Mouse (Mus musculus) erythroblast, embryonic 14.5 days (primary cell): ENCODE results near the gene Mocs1.

ENCODE experiments used
- GATA1 ChIP-seq: IDR thresholded peaks from 2 replicates; pipeline ENCODE4 v1.6.1; 2012; ENCODE audit warnings: low read length, inconsistent platforms, mixed read lengths
- TAL1 ChIP-seq: IDR thresholded peaks from 3 replicates; pipeline ENCODE4 v1.6.1; 2012; ENCODE audit warnings: low read length, inconsistent platforms, mixed read lengths

DNA sequence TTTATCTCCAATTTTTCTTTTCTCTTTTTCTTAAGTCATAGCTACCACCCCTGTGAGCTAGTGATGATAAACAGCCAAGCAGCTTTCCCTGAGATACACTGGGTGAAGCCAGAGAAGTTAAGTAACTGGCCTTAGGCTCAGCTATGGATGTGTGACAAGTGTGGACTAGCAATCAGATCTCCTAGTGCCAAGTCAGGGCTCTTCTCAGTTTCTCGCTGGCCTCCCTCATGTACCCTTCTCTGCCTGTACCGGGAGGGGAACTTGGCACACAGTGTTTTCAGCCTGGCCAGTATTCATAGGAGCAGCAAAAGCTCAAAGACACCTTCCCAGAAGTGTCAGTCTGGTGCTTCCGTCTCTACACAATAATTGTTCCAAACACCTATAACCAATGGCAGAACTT lies 4.3 kb upstream of the Mocs1 start:
- TF ChIP-seq GATA1 (no peak), TAL1 (no peak)
